Mouse (Mus musculus) midbrain, embryonic 13.5 days (tissue): ENCODE data around the gene Lmf1. TPM values are rescaled to one million over a fixed set of nuclear protein-coding genes. Genes with fewer than 3 reads are reported as not detected.

Experiments
- ATAC-seq: fragments of 200-750 bp; cut with Nextera tagmentation; 2 replicates; pipeline ENCODE4 v1.8.0; 2017; ENCODE audit warnings: mild to moderate bottlenecking, moderate TSS enrichment, moderate library complexity
- H3K27ac ChIP-seq: fragments of 300-500 bp; sonication (generic); 2 replicates; pipeline ENCODE4 v1.5.1; 2015; ENCODE audit warnings: inconsistent platforms, mild to moderate bottlenecking, moderate library complexity
- H3K27me3 ChIP-seq: fragments of 300-500 bp; sonication (generic); 2 replicates; pipeline ENCODE4 v1.6.1; 2015; ENCODE audit warnings: mild to moderate bottlenecking, inconsistent platforms
- H3K36me3 ChIP-seq: fragments of 300-500 bp; sonication (generic); 2 replicates; pipeline ENCODE4 v1.6.1; 2015; ENCODE audit warnings: mild to moderate bottlenecking, inconsistent platforms
- H3K4me1 ChIP-seq: fragments of 300-500 bp; sonication (generic); replicated peaks from 2 replicates; pipeline ENCODE4 v1.6.1; 2015; ENCODE audit warnings: inconsistent platforms
- H3K4me2 ChIP-seq: fragments of 300-500 bp; sonication (generic); replicated peaks from 2 replicates; pipeline ENCODE4 v1.6.1; 2015; ENCODE audit warnings: moderate library complexity, mild to moderate bottlenecking, inconsistent platforms
- H3K4me3 ChIP-seq: fragments of 300-500 bp; sonication (generic); replicated peaks from 2 replicates; pipeline ENCODE4 v1.5.1; 2015; ENCODE audit warnings: mild to moderate bottlenecking, inconsistent platforms
- H3K9ac ChIP-seq: fragments of 300-500 bp; sonication (generic); replicated peaks from 2 replicates; pipeline ENCODE4 v1.6.1; 2015; ENCODE audit warnings: mild to moderate bottlenecking, inconsistent platforms
- H3K9me3 ChIP-seq: fragments of 300-500 bp; sonication (generic); 2 replicates; pipeline ENCODE4 v1.6.1; 2016; ENCODE audit warnings: mild to moderate bottlenecking, inconsistent platforms
- WGBS: fragments of 180-500 bp; shearing (Covaris S2); methylation state at CpG from one replicate; pipeline ENCODE4 v1.1.7; 2015; 5-methylcytosine and 5-hydroxymethylcytosine counted together
- polyA plus RNA-seq: library from polyadenylated mRNA; unstranded; fragments of >200 nt; fragmentation: Nextera tagmentation; extraction: Ambion mirVana; gene quantifications from 2 replicates; pipeline ENCODE4 v1.2.1, GENCODE M21; 2015

Lmf1 gene
- polyA plus RNA-seq, 1 experiment from 2014 or later, result 22.9 TPM

DNA sequence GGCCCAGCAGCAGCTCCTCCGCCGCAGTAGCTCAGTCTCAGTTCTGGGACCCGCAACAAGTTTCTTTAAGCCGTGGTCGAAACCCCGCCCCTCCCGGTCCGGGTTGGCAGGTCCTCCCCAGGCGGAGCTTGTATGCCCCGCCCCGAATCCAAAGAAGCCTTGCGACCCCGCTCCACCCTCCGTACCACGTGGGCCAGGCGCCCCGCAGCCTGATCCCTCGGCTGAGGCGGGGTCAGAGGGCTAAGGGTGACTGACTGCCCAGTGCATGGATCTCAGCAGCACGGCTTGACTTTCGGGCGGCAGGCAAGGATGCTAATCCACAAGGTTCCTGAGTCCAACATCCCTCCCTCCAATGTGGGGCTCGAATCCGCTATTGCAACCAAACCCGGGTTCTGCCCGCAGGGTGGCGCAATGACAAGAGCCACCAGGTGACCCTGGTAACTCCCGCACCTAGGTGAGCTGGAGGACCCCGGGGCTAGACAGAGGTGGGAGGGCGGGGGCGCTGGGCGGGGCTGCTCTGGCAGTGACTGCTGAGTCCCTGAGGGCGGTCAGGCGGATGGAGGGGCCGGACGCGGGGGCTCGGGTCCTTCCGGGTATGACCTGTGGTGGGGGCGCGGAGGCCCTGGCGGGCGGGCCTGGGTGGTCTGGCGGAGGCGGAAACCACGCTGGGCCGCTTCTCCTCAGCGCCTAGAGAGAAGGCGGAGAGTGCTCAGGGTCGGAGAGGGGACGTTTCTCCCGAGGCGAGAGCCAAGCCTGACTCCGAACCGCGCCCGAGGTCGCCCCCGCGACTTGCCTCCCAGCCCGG is 8.0 kb upstream of the Lmf1 start, which contains the start of gene Sox8:
TSS of gene Sox8 (minus strand) at position 39 of the 805 bp plus-strand sequence.
- Histone ChIP-seq H3K27ac (no peak within 1 kb of the TSS), H3K4me2 (peak within 1 kb of the TSS; percentile 92), H3K9me3 (no peaks in the 10 kb centered on the region), H3K27me3 (peaks cover 64% of the 10 kb centered on the region), H3K4me3 (peak within 1 kb of the TSS; percentile 49), H3K9ac (peak within 1 kb of the TSS; percentile 69), H3K36me3 (no peaks in the 10 kb centered on the region), H3K4me1 (peaks cover 55% of the 10 kb centered on the region)
- under 1% methylated on average over 54 of the region's 61 CpGs for WGBS
- ATAC-seq, result peak; percentile 61

DNA sequence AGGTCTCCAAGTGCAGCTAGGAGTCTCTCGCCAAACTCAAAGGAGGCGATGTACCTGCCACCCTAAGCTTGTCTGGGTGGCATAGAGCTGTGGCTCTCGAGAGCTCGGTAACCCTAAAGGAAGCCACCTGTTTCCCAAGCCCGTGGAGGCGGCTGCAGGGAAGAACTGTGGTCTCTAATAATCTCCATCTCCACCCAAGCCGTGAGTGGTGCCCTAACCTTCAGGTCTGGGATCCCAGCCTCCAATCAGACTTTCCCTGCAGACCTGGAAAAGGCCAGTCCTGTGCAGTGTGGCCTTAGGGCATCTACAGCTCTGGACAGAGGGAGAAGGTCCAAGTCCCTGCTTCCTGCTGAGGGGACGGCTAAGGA is 7.4 kb upstream of the Lmf1 start:
- H3K4me1 ChIP-seq, result peaks cover 50% of the 10 kb centered on the region
- H3K27ac ChIP-seq, result no peak overlapping the region
- no peaks in the 10 kb centered on the region for H3K9me3 ChIP-seq
- no peak for ATAC-seq
- 3% methylated on average over 8 of the region's 8 CpGs for WGBS
- H3K4me2 ChIP-seq, result peak overlapping the region; percentile 92
- H3K9ac ChIP-seq, result peak overlapping the region; percentile 69; the same call in 1 of the 2 replicates
- H3K27me3 ChIP-seq, result peaks cover 64% of the 10 kb centered on the region
- H3K4me3 ChIP-seq, result peak overlapping the region; percentile 49
- no peaks in the 10 kb centered on the region for H3K36me3 ChIP-seq

DNA sequence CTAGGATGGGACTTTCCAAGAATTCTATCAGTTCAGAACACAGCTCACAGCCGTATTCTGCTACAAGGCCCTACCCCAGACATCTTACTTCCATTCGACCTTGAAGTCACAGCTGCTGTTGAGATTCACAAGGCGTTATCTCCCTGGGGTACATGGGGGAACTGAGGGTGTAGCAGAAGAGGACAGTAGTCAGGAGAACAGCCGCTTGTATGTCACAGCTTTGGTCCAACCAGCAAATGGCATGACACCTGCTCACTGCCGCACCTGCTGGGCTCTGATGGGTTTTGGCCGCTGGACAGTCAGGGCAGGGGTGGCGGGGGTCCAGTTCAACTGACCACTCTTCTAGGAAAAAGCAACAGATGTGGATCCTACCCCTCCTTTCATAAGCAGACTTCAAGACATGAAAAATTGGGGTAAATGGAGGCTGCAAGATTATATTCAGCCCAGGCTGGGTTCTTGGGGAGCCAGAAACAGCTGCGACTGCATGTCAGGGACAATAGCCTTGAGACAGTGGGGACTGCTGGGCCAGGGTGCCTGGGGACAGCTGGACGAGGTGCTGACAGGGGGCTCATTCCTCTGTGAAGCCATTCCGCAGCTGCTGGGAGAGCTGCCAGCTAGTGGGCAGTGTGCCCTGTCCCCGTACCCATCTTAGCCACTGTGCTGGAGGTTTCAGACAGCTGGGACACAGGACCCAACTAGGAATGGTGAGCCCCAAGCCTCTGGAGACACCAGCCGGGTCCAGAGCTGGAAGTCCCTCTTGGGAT is 3.5 kb upstream of the Lmf1 start:
- peaks cover 43% of the 10 kb centered on the region for H3K4me1 ChIP-seq
- ATAC-seq, result no peak
- 0 out of 2 replicates have a peak overlapping the region, but pooled peaks have one; percentile 15 for H3K9ac ChIP-seq
- no peaks in the 10 kb centered on the region for H3K36me3 ChIP-seq
- H3K27ac ChIP-seq, result no peak overlapping the region
- 71% methylated on average over 12 of the region's 12 CpGs for WGBS
- H3K4me3 ChIP-seq, result no peak overlapping the region
- no peaks in the 10 kb centered on the region for H3K9me3 ChIP-seq
- H3K27me3 ChIP-seq, result peaks cover 27% of the 10 kb centered on the region
- H3K4me2 ChIP-seq, result no peak overlapping the region

DNA sequence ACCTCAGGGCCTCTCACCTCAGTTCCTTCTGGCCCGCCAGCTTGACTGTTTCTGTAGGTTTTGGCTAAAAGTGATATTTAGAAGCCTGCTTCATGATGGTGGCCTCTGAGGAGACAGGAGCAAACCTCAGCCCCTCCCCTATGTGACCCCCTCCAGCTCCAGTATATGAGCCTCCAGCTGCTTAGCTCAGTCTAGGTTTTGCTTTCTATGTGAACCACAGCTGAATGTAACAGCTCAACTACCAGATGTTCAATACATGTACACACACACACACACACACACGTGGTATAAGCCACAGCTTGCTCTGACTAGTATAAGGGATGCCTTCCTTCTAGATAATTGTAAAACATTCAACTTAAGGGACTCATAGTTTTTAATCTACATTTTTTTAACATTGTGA is 2.9 kb upstream of the Lmf1 start:
- H3K4me2 ChIP-seq, result no peak overlapping the region
- peaks cover 37% of the 10 kb centered on the region for H3K4me1 ChIP-seq
- no peak overlapping the region for H3K9ac ChIP-seq
- H3K27me3 ChIP-seq, result peaks cover 20% of the 10 kb centered on the region
- H3K4me3 ChIP-seq, result no peak overlapping the region
- H3K9me3 ChIP-seq, result no peaks in the 10 kb centered on the region
- H3K36me3 ChIP-seq, result no peaks in the 10 kb centered on the region
- WGBS, result 80% methylated on average over 2 of the region's 2 CpGs
- no peak overlapping the region for H3K27ac ChIP-seq
- no peak for ATAC-seq

DNA sequence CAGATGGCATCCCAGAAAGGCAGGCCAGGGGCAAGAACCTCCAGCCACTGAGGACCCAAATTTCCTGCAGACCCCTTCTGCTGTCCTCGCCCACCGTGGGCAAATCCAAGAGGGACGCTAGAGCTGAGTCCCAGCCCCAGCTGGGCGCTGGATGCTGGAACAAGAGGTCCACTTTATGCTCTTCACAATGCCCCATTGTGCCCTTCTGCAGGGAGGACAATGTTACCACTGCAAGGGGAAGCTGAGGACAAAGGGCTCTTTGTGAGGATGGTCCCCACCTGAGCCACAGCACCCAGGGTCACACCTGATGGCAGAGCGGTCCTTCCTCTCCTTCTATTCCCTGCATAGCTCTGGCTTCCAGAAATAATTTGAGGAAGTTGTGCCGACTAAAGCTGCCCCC is 1.6 kb upstream of the Lmf1 start:
- H3K4me1 ChIP-seq, result peaks cover 35% of the 10 kb centered on the region
- WGBS, result 48% methylated on average over 6 of the region's 6 CpGs
- peaks cover 9% of the 10 kb centered on the region for H3K27me3 ChIP-seq
- no peak overlapping the region for H3K27ac ChIP-seq
- H3K4me2 ChIP-seq, result no peak overlapping the region
- no peak overlapping the region for H3K9ac ChIP-seq
- no peak overlapping the region for H3K4me3 ChIP-seq
- ATAC-seq, result no peak
- no peaks in the 10 kb centered on the region for H3K9me3 ChIP-seq
- H3K36me3 ChIP-seq, result no peaks in the 10 kb centered on the region

DNA sequence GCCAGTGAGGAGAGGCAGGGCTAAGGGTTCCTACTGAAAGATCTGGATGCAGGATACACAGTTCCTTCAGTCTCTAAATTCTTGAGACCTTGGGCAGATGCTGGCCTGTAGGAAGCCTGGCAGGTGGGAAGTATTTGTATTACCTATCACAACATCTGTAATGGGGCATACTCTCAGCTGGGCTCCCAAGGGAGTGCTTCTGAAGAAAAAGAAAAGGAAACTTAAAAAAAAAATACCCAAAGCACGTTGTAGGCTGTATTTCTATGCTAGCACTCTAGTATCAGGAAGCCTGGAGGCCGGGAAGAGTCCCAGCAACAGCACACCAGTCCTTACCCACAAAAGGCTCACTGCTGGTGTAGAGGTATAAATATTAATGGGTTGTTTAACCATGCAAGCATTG is 1.2 kb upstream of the Lmf1 start:
- WGBS, result 27% methylated on average over 2 of the region's 2 CpGs
- H3K36me3 ChIP-seq, result no peaks in the 10 kb centered on the region
- H3K9me3 ChIP-seq, result no peaks in the 10 kb centered on the region
- H3K9ac ChIP-seq, result no peak overlapping the region
- peaks cover 39% of the 10 kb centered on the region for H3K4me1 ChIP-seq
- no peak overlapping the region for H3K4me3 ChIP-seq
- no peak overlapping the region for H3K27ac ChIP-seq
- no peak overlapping the region for H3K4me2 ChIP-seq
- ATAC-seq, result no peak
- H3K27me3 ChIP-seq, result peaks cover 6% of the 10 kb centered on the region; the same call in 1 of the 2 replicates

DNA sequence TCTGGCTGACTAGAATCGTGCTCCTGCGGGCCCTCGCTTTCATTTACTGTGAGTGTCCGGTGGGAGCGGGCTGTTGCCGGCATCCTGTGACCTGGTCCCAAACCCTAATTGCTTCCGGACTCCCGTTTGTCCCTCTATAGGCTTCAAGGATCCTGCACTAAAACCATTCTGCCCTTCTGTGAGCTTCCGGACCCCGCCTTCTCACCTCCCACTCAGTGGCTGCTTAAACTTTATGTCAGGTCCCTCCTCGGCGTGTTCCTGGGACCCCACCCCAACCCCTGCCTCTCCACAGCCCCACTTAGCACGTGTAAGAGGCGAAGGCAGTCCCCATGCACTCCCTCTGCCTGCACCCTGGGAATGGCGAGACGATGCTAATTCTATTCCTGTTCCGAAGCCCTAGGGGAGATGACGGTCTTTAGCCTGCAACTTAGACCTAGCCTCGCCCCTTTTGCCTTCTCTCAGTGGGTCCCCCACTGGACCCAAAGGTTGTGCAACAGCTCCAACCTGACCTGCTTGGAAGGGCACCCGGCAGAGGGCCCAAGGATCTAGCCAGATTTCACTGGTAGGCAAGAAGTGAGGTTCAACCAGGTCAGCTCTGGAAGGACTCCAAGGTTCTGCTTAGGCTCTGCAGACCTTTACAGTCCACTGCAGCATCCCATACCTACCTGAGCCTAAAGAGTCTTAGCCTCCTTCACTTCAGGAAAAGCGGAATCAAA is 605 bp downstream of the Lmf1 start:
- H3K4me1 ChIP-seq, result peaks cover 44% of the 10 kb centered on the region
- H3K9me3 ChIP-seq, result no peaks in the 10 kb centered on the region
- H3K36me3 ChIP-seq, result no peaks in the 10 kb centered on the region
- peak; percentile 72 for ATAC-seq
- H3K27me3 ChIP-seq, result peaks cover 1% of the 10 kb centered on the region; the same call in 1 of the 2 replicates
- H3K9ac ChIP-seq, result peak overlapping the region; percentile 85
- H3K27ac ChIP-seq, result peak overlapping the region; percentile 76
- peak overlapping the region; percentile 85 for H3K4me2 ChIP-seq
- WGBS, result 8% methylated on average over 21 of the region's 21 CpGs
- peak overlapping the region; percentile 72 for H3K4me3 ChIP-seq

DNA sequence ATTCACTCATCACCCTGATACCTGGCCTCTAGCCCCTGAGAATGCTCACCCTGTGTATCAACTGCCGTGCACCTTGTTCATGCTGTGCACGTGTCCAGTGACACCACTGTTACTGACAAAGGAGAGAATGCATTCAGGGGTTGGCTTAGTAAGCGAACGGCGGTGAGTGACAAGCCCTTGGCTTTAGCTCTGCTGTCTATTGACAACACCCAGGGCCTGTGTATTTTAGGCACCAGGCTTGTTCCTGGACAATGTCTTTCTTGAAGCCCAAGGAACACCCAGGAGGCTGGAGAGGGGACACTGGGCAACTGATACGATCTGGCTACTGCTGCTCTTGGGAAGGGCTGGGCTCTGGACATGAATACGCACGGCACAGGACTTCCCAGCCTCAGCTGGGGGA is 3.2 kb downstream of the Lmf1 start:
- Histone ChIP-seq H3K4me2 (no peak overlapping the region), H3K27ac (no peak overlapping the region), H3K9ac (peak overlapping the region; percentile 32; the same call in 1 of the 2 replicates), H3K36me3 (peaks cover 14% of the 10 kb centered on the region), H3K27me3 (no peaks in the 10 kb centered on the region), H3K4me3 (no peak overlapping the region), H3K4me1 (peaks cover 37% of the 10 kb centered on the region), H3K9me3 (no peaks in the 10 kb centered on the region)
- ATAC-seq, result no peak
- 82% methylated on average over 8 of the region's 8 CpGs for WGBS

DNA sequence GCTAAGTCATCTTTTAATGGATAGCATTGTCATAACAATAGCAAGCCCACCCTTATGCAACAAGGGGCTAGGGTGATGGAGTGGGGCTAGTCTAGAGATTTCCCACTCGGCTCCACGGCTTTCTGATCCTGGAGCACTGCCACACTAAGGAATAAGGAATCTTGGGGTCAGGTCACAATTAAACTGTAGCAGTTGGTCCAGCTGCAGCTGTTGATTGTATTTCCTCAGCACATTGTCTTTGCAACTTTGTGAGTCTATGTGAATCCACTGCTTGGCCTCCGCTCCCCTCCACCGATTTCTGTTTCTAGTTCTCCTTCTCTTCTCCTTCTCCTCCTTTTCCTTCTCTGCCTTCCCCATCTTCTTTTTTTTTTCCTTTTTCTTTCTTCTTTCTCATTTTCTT is 4.2 kb downstream of the Lmf1 start:
- Histone ChIP-seq H3K27me3 (no peaks in the 10 kb centered on the region), H3K9me3 (no peaks in the 10 kb centered on the region)

DNA sequence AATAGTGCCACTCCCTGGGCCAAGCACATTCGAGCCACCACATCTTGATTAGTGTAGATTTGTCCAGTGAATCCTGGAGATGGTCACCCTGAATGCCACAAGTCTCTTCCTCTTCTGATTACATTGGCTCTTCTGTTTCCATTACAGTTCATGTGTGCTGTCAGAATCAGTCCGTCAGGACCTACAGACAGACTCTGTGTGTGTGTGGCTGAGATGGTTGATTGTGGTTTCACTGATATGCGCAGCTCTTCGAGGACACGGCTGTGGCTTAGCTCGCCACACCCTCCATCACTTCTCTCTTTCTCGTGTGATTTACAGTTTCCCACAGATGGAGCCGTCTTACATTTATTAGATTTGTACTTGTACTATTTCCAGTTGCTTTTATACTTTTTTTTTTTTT is 5.0 kb downstream of the Lmf1 start:
- no peak overlapping the region for H3K4me2 ChIP-seq
- no peak overlapping the region for H3K4me3 ChIP-seq
- ATAC-seq, result no peak
- peaks cover 28% of the 10 kb centered on the region for H3K36me3 ChIP-seq
- H3K4me1 ChIP-seq, result peaks cover 23% of the 10 kb centered on the region
- H3K9ac ChIP-seq, result no peak overlapping the region
- H3K9me3 ChIP-seq, result no peaks in the 10 kb centered on the region
- WGBS, result 91% methylated on average over 8 of the region's 8 CpGs
- H3K27ac ChIP-seq, result no peak overlapping the region
- H3K27me3 ChIP-seq, result no peaks in the 10 kb centered on the region

More for the DNA sequence above, 4.2 kb downstream of the Lmf1 start:
- Histone ChIP-seq H3K4me2 (no peak overlapping the region), H3K4me3 (no peak overlapping the region), H3K4me1 (peaks cover 30% of the 10 kb centered on the region), H3K27ac (no peak overlapping the region), H3K9ac (no peak overlapping the region; the same call in 1 of the 2 replicates), H3K36me3 (peaks cover 21% of the 10 kb centered on the region)
- WGBS, result 90% methylated on average over 4 of the region's 4 CpGs
- ATAC-seq, result no peak

DNA sequence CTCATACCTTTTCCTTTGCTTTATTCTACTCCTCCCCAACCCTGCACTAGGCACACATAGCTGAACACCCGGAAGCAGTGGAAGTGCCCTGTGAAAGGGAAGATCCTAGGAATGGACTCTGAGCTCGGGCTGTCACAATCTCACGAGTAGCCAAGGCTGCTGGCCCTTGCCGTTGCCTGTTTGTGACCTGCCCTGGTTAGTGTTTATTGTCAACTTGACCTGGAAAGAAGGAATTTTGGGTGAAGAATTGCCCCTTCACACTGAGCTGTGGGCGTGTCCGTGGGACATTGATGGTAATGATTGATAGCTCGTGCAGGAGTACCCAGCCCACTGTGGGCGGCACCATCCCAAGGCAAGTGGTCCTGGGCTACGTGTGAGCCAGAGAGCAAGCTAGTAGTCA is 5.8 kb downstream of the Lmf1 start:
- H3K36me3 ChIP-seq, result peaks cover 36% of the 10 kb centered on the region
- H3K4me2 ChIP-seq, result no peak overlapping the region
- no peak overlapping the region for H3K4me3 ChIP-seq
- H3K27ac ChIP-seq, result no peak overlapping the region
- no peak overlapping the region for H3K9ac ChIP-seq
- WGBS, result 92% methylated on average over 9 of the region's 9 CpGs
- no peaks in the 10 kb centered on the region for H3K9me3 ChIP-seq
- H3K4me1 ChIP-seq, result peaks cover 19% of the 10 kb centered on the region
- no peak for ATAC-seq
- H3K27me3 ChIP-seq, result no peaks in the 10 kb centered on the region

DNA sequence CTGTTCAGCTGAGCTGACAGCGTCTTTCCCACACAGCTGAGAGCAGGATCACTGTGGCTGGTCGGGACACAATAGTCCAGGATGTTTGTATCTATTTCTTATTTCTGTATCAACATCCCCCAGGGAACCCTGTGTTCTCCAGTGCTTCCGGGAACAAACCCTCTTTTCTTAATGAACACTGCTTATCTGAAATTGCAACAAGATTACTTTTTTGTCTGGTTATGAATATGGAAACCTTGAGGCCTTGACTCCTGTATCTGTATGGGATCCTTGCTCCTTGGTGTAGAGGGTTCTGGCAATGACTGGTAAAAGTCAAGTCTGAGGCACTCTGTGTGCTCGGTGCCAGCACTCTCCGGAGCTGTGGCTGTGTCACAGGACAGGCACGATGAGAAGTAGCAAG is 11.2 kb downstream of the Lmf1 start:
- Histone ChIP-seq H3K4me1 (no peaks in the 10 kb centered on the region), H3K27ac (no peak overlapping the region), H3K36me3 (peaks cover 62% of the 10 kb centered on the region), H3K4me3 (no peak overlapping the region), H3K9ac (no peak overlapping the region), H3K9me3 (no peaks in the 10 kb centered on the region), H3K4me2 (no peak overlapping the region), H3K27me3 (no peaks in the 10 kb centered on the region)
- WGBS, result 97% methylated on average over 6 of the region's 6 CpGs
- no peak for ATAC-seq
